Mouse (Mus musculus) kidney, adult 18-20 months (tissue): ENCODE measurements around the gene Parn.
"Not testable (repeated sequence)": the region's sequence is repeated elsewhere in the genome, so short reads cannot be mapped to it uniquely, and the experiment has no call there.

Source experiments
- DNase-seq: peaks from one replicate; pipeline ENCODE4 v3.0.0; 2021

Parn gene

DNA sequence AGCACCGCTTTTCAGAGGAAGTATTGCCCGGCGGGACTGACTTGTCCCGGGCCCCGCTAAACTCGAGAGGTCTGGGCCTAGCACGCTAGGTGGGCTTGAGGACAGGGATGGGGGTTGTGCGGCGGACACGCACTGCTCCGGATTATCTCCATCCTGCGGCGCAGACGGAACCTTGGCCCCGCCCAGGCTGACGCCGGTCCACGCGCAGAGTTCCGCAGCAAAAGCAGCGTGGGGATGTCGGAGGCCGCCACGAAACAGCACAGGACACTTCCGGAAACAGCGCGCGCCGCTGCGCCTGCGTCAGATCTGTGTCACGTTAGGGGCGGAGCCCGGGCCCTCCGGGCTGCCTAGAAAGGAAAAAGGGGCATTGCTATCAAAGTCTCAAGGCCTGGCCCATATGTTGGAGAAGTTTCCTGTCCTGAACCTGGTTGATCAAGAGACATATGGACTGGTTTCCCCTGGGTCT is at the start of gene Parn:
Parn (minus strand) TSS at position 293 of the 466 bp plus-strand sequence.
- peak; percentile 94 for DNase-seq

- no peak for DNase-seq
Measured at GRCm38 (mm10) chr16:13716821-13717553, 49.0 kb upstream of the Parn start.

- no peak for DNase-seq
Measured at GRCm38 (mm10) chr16:13714910-13715309, 46.9 kb upstream of the Parn start.

DNA sequence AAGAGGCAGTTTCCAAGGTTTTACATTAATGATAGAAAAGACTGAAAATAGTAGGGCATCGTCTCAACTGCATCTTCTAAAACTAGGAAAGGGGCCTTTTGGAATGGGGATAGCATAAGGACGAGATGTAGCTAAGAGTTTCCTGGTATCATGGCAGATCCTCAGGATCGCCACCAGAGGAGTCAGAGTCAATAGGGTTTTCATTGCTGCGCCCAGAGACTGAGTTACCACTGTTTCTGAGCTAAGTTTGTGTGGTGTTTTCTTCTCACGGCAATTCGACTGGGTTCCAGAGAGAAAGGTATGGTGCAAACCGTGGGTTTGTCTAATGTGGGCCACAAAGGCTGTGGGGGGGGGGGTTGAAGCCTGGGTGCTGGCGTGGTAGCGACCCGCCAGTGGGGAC is 36.7 kb upstream of the Parn start:
- DNase-seq, result no peak

GRCm38 (mm10) chr16:13702184-13702583 is 34.2 kb upstream of the Parn start:
- DNase-seq, result peak; percentile 13

DNA sequence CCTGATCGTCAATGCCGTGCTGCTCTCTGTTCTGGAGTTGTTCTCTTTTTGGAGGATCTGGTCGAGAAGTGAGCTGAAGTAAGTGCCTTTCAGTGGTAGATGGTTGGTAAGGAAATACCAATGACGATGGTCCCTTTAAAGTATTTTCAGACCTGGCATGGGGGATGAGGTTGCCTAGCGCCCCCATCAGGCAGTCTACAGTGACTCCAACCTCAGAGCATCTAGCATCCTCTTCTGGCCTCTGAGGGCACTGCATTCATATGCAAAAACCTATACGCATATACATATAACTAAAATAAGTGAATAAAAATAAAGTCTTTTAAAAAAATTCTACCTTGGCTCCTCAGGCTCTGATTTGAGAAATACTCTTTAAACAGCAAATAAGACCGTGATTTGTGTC is 31.0 kb upstream of the Parn start:
- no peak for DNase-seq

GRCm38 (mm10) chr16:13678601-13679319 is 10.8 kb upstream of the Parn start:
- no peak for DNase-seq

- no peak for DNase-seq
Measured at GRCm38 (mm10) chr16:13674511-13674910, 6.5 kb upstream of the Parn start.

- no peak for DNase-seq
Measured at GRCm38 (mm10) chr16:13673114-13673513, 5.1 kb upstream of the Parn start.

DNA sequence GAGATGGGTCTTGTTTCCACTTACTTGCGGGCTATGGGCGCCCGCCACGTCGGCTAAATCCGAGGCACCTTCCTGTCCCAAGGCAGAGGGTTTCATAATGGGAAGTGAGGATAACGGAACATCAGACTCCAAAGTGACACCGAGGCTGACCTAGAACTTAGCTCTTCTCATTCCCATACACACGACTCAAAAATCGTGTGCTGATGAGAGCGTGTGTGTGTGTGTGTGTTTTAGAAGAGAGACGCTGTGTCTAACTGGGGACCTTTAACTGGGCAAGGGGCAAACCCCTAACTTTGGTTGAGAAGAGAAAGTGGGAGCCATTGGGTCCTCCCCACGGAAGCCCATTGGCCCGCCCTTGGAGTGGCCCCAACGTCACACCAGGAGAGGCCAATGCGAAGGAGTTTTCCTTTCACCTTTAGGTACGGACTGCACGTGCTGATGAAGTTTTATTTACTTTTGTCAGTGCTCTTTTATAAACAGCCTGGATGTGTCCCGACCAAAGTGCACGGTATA is 4.5 kb upstream of the Parn start:
- DNase-seq, result peak; percentile 67

GRCm38 (mm10) chr16:13671685-13672385 is 3.9 kb upstream of the Parn start, which contains the start of the genes Bfar and 3110001I22Rik:
Gene Bfar (plus strand): TSS chr16:13671858.
Gene 3110001I22Rik (plus strand): TSS chr16:13671929.
- DNase-seq, result peak; percentile 90

GRCm38 (mm10) chr16:13670896-13671295 is 2.9 kb upstream of the Parn start:
- DNase-seq, result not testable (repeated sequence)

DNA sequence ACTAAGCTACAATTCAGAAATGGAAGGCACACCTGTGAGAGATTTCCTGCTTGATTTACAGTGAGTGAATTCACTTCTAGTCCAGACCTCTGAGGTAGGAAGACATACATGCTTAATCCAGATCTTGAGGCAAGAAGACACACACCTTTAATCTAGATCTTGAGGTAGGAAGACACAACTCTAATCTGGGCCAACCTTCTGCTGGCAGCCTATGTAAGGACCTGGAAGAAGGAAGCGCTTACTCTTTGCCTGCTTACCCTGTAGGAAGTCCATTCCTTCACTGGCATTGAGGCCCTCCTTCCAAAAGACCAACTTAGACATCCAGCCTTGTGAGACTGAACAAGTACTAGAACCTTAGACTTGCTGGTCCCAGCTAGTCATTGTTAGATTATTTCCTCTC is 1.3 kb upstream of the Parn start:
- no peak for DNase-seq

DNA sequence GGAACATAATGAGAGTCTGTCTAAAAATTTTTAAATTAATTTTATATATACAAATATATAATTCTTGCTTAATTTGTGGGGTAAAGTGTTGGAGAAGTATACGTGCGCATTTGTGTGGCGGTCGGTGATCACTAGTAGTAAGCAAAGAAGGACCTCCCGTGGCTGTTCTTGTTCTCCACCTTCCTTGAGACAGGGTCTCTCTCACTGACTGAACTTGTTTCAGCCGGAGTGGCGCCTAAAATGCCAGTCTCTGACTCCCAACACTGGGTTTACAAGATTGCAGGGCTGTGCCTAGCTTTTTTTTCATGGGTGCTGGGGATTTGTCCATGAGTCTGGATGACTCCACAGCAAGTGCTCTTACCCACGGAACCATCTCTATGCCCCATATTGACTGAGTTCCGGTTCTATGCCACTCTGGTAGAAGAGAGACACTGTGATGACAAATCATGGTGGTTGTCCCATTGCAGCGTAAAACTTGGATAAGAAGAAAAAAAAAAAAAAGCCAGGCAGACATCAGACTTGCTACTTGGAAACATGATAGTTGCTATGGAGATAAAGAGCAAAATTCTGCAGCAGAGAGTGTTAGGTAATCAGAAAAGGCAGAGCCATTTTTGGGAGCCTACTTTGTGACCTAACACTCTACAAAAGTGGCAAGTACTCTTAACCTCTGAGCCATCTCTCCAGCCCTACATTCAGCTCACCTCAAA is 585 bp upstream of the Parn start:
- peak; percentile 11 for DNase-seq

- DNase-seq, result no peak
Measured at GRCm38 (mm10) chr16:13660736-13661135, 7.2 kb downstream of the Parn start.

- DNase-seq, result no peak
Measured at GRCm38 (mm10) chr16:13658886-13659285, 9.1 kb downstream of the Parn start.

- DNase-seq, result no peak
Measured at GRCm38 (mm10) chr16:13645930-13646329, 22.0 kb downstream of the Parn start.

- DNase-seq, result no peak
Measured at GRCm38 (mm10) chr16:13644474-13644873, 23.5 kb downstream of the Parn start.

DNA sequence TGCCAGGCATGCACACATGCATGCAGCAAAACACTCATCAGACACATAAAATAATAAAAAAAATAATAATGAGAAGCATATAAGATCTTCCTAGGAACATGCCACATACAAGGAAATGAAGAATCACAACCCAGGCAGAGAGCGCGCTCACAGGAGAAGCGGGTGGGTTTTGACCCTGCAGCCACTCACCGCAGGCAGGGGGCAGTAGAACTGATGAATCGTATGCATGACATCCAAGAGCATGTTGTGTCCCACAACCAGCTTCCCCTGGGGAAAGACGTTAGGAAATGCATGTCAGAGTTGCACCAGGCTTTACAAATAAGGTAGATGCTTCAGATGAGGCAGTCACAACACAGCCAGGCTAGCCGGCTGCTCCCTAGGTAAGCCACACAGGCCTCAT is 27.9 kb downstream of the Parn start:
- DNase-seq, result no peak

DNA sequence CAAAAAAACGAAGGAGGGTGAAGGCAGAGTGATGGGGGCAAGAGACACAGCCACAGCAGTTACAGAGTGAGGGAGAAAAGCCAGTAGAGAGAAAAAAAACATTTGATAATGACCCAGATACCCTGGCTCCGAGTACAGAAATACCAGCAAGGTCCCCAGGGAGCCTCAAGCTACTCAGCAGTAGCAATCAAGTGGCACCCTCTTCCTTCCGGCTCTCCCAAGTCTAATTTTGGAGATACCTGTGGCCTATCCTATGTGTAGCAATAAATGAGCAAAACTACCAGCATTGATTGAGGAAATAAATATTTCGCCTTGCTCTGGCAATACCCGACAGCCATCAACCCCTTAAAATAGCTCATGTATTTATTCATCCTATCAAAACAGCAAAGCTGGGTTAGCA is 28.5 kb downstream of the Parn start:
- no peak for DNase-seq

DNA sequence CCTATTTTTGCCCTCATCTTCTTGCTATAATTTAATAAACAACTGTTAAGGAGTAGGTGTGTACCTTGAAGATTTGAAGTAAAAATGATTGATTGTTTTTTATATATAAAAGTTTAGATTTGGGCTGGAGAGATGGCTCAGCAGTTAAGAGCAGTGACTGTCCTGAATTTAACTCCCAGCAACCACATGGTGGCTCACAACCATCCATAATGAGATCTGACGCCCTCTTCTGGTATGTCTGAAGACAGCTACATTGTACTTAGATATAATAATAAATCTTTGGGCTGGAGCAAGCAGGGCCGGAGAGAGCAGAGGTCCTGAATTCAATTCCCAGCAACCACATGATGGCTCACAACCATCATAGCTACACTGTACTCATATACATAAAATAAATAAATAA is 29.8 kb downstream of the Parn start:
- DNase-seq, result not testable (repeated sequence)

DNA sequence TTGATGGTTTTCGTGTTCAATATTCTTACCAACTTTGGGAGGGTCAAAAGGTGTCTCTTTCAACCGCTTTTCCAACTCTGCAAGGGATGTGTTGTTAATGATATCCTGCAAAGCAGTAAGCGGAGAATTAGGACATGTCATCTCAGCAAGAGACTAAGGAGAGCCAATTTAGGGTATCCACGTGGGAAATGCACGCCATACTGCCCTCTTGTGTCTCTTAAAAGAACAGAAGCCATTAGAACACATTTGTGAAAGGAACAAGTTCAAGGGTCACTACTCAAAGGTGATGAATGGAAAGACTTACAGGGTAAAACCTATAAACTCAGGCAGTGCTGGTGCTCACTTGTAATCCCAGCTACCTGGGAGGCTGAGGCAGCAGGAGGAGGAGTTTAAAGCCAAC is 39.6 kb downstream of the Parn start:
- DNase-seq, result no peak
